Mouse (Mus musculus): Measurements from ENCODE around the gene Olfr1321. TPM values are rescaled to one million over a fixed set of nuclear protein-coding genes. Genes with fewer than 3 reads are reported as not detected.

Olfr1321 gene
- not detected in 2 replicates for polyA plus RNA-seq (2012; ENCODE audit: insufficient read depth, insufficient read length, missing spikeins)

DNA sequence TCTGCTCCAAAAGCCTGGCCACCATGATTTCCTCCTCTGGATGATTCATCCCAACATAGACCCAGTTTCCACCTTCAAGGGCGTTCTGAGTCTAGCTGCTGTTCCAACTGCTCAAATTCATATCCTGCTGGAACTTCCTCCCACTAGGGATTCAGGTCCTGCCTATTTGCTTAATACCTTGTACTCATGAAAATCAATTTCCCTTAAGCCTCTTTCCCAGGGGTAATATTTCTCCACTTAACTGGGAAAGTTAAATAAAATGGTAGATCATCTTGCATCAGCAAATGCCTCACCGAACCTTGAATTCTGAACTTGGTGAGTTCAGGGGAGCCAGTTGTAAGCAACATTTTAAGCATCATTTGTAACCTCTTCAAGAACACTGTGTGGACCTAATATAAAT lies at the start of gene Olfr1321:
Gene Olfr1321 (minus strand): TSS at position 101 of the 400 bp plus-strand sequence.
- no peak within 1 kb of the TSS for H3K27ac ChIP-seq (replicated peaks; ENCODE audit: low read depth, low read length)
- no peaks in the 10 kb centered on the region for H3K4me1 ChIP-seq (ENCODE audit: control insufficient read depth, insufficient read depth, insufficient read length, low read length)
- no peak within 1 kb of the TSS for H3K4me3 ChIP-seq (ENCODE audit: insufficient read depth, low read depth, low read length)

DNA sequence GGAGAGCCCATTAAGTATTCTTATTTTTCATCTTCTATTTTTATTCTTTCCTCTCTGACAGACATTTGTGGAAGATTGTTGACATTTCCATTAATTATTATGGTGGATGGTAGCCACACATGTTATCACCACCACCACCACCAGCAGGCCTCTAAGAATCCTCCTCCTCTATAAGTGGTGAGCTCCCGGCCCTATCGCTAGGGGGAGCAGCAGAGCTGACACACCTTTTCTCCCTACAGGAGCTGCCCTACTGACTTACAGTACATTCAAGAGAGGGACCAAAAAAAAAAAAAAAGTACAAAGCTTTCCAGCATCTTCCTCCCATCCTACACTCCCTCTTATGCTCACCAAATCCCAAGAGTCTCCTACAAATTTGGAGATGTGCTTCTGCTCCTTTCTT lies 36.0 kb upstream of the Olfr1321 start:
- Histone ChIP-seq H3K27ac (replicated peaks; ENCODE audit: low read depth, low read length) (no peak overlapping the region), H3K4me3 (ENCODE audit: insufficient read depth, low read depth, low read length) (no peak overlapping the region), H3K4me1 (ENCODE audit: control insufficient read depth, insufficient read depth, insufficient read length, low read length) (no peaks in the 10 kb centered on the region)

DNA sequence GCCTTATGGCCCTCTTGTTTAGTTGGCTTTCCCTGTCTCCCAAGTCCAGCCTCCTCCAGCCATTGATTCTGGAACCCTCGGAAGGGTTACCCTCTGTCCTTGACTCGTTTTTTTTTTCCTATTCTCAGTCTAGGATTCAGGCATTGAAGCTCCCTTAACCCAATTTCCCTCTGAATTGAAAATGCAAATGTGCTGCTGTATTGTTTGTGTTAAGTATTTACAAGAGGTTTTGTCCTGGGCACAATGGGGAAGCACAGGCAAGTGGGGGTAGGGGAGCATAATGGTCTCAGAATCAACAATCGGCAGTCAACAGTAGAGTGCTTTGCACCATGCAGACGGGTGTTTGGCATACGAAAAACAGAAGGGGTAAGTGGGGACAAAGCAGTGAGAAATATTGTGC lies 10.3 kb upstream of the Olfr1321 start:
- no peak overlapping the region for H3K27ac ChIP-seq (replicated peaks; ENCODE audit: low read depth, low read length)
- H3K4me3 ChIP-seq (ENCODE audit: insufficient read depth, low read depth, low read length): no peak overlapping the region
- no peaks in the 10 kb centered on the region for H3K4me1 ChIP-seq (ENCODE audit: control insufficient read depth, insufficient read depth, insufficient read length, low read length)

Other genes with a start within 250 kb of the Olfr1321 start
- not detected in 2 replicates for gene Olfr1320, start 62.7 kb downstream of the Olfr1321 start, polyA plus RNA-seq (2012; ENCODE audit: insufficient read depth, insufficient read length, missing spikeins)
- gene Igsf1, start 62.7 kb upstream of the Olfr1321 start, polyA plus RNA-seq (2012; ENCODE audit: insufficient read depth, insufficient read length, missing spikeins): 0.36 and 0.54 TPM in 2 replicates
- not detected in 2 replicates for gene Olfr1322, start 156.4 kb upstream of the Olfr1321 start, polyA plus RNA-seq (2012; ENCODE audit: insufficient read depth, insufficient read length, missing spikeins)